Mouse (Mus musculus) embryonic facial prominence, embryonic 14.5 days (tissue): Measurements from ENCODE around the gene Gm20388. TPM values are rescaled to one million over a fixed set of nuclear protein-coding genes. Genes with fewer than 3 reads are reported as not detected.

ENCODE experiments used
- ATAC-seq: fragments of 200-750 bp; cut with Nextera tagmentation; 2 replicates; pipeline ENCODE4 v1.8.0; 2017; ENCODE audit warnings: low read depth, moderate number of reproducible peaks, moderate TSS enrichment
- DNase-seq: peaks from one replicate; pipeline ENCODE4 v3.0.0-alpha.2; 2015; ENCODE audit warnings: low spot score
- H3K27ac ChIP-seq: fragments of 300-500 bp; sonication (generic); replicated peaks from 2 replicates; pipeline ENCODE4 v1.5.1; 2014; ENCODE audit warnings: low read depth, mild to moderate bottlenecking, low read length, moderate library complexity
- H3K27me3 ChIP-seq: fragments of 300-500 bp; sonication (generic); replicated peaks from 2 replicates; pipeline ENCODE4 v1.6.1; 2014; ENCODE audit warnings: low read length; ENCODE audit not compliant: control insufficient read depth, insufficient read depth
- H3K36me3 ChIP-seq: fragments of 300-500 bp; sonication (generic); 2 replicates; pipeline ENCODE4 v1.6.1; 2014; ENCODE audit warnings: low read length, mixed read lengths; ENCODE audit not compliant: control insufficient read depth, insufficient read depth
- H3K4me1 ChIP-seq: fragments of 300-500 bp; sonication (generic); 2 replicates; pipeline ENCODE4 v1.6.1; 2014; ENCODE audit warnings: antibody characterized with exemption, low read length; ENCODE audit not compliant: control insufficient read depth, insufficient read depth
- H3K4me2 ChIP-seq: fragments of 300-500 bp; sonication (generic); 2 replicates; pipeline ENCODE4 v1.6.1; 2014; ENCODE audit warnings: low read depth, mild to moderate bottlenecking, low read length, moderate library complexity, mixed read lengths
- H3K4me3 ChIP-seq: fragments of 300-500 bp; sonication (generic); 2 replicates; pipeline ENCODE4 v1.5.1; 2014; ENCODE audit warnings: low read depth, mild to moderate bottlenecking, low read length
- H3K9ac ChIP-seq: fragments of 300-500 bp; sonication (generic); 2 replicates; pipeline ENCODE4 v1.6.1; 2014; ENCODE audit warnings: low read depth, mild to moderate bottlenecking, low read length, moderate library complexity, mixed read lengths
- H3K9me3 ChIP-seq: fragments of 300-500 bp; sonication (generic); 2 replicates; pipeline ENCODE4 v1.6.1; 2016; ENCODE audit warnings: low read length; ENCODE audit not compliant: control insufficient read depth
- WGBS: fragments of 180-500 bp; shearing (Covaris S2); extraction: QIAGEN DNeasy Blood & Tissue Kit; methylation state at CpG from one replicate; pipeline ENCODE4 v1.1.7; 2014; 5-methylcytosine and 5-hydroxymethylcytosine counted together
- polyA plus RNA-seq: library from polyadenylated mRNA; unstranded; fragments of >200 nt; fragmentation: Nextera tagmentation; extraction: Ambion mirVana; gene quantifications from 2 replicates; pipeline ENCODE4 v1.2.1, GENCODE M21; 2014

The Gm20388 gene
- polyA plus RNA-seq, 1 experiment from 2014 or later: not detected

DNA sequence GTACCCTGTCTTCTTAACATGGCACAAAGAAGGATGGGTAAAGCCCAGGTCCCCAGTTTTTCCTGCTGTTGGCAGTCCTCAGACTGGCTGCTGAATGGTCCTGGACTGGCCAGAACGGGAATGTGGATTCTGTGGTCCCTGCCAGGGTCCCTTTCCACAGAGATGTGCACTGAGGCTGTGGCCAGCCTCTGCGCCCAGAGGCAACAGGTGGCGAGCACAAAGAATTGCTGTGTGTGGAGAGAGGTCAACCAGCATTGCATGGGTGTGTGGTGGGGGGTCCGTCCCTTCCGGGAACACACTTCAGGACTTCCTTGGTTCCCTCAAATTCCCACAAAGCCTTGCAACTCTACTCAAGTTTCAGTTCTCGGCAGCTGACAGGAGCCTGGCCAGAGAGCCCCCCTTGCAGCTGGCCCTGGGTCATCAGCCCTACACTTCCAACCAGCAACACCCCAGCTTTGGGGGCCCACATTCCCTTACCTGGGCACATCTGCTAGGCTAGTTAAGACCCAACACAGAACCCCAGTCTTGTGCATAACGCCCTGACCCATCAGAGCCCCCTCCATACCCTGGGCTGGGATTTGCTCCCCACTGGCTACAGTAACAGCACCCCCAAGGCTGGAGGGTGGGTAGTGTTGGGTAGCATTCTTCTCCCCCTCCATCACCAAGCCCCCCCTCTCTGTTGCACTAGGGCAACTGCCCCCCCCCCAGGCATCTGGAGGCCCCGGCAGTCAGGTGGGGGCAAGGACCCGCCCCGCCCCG, 2938.7 kb downstream of the Gm20388 start:
- H3K36me3 ChIP-seq: no peaks in the 10 kb centered on the region
- H3K4me3 ChIP-seq: peak overlapping the region; percentile 30
- 40% methylated on average over 10 of the region's 11 CpGs for WGBS
- 0 out of 2 replicates have a peak overlapping the region, but pooled peaks have one; percentile 14 for H3K9ac ChIP-seq
- H3K27me3 ChIP-seq: no peaks in the 10 kb centered on the region
- H3K4me2 ChIP-seq: peak overlapping the region; percentile 26; the same call in 1 of the 2 replicates
- ATAC-seq (peak; percentile 10; the same call in 1 of the 2 replicates), DNase-seq (peak; percentile 59)
- peaks cover 15% of the 10 kb centered on the region for H3K4me1 ChIP-seq
- no peaks in the 10 kb centered on the region for H3K9me3 ChIP-seq
- H3K27ac ChIP-seq: peak overlapping the region; percentile 34

DNA sequence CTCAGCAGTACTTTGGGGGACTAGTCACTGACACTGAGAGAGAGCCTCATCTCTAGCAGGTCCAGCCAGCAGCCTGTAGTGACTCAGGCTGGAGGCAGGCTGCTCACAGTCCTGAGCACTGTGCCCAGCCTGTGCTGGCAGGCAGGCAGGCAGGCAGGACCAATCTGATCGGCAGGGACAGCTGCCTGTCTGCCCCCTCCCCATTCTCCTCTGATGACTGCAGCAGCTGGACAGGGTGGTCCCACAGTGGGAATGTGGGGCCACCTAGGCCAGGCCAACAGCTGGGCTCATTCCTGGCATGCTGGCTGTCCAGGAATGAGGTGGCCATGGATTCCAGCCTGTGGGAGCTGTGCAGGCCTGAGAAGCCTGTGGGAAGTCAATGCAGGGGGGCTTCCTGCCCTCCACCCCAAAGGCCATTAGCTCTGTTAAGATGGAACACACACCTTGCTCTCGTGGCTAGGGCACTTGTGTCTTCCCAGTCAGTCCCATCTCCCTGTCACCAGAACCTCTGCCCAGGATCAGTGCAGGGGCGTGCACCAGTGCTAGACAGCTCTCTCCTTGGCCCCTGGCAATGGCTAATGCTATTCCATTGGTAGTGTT, 2940.1 kb downstream of the Gm20388 start:
- no peaks in the 10 kb centered on the region for H3K27me3 ChIP-seq
- ATAC-seq: peak; percentile 67
- peaks cover 15% of the 10 kb centered on the region for H3K4me1 ChIP-seq
- no peak overlapping the region for H3K9ac ChIP-seq
- peak overlapping the region; percentile 18; the same call in 1 of the 2 replicates for H3K4me2 ChIP-seq
- H3K9me3 ChIP-seq: no peaks in the 10 kb centered on the region
- H3K4me3 ChIP-seq: no peak overlapping the region
- peak; percentile 82 for DNase-seq
- peak overlapping the region; percentile 34 for H3K27ac ChIP-seq
- WGBS: 75% methylated on average over 3 of the region's 3 CpGs
- H3K36me3 ChIP-seq: no peaks in the 10 kb centered on the region

DNA sequence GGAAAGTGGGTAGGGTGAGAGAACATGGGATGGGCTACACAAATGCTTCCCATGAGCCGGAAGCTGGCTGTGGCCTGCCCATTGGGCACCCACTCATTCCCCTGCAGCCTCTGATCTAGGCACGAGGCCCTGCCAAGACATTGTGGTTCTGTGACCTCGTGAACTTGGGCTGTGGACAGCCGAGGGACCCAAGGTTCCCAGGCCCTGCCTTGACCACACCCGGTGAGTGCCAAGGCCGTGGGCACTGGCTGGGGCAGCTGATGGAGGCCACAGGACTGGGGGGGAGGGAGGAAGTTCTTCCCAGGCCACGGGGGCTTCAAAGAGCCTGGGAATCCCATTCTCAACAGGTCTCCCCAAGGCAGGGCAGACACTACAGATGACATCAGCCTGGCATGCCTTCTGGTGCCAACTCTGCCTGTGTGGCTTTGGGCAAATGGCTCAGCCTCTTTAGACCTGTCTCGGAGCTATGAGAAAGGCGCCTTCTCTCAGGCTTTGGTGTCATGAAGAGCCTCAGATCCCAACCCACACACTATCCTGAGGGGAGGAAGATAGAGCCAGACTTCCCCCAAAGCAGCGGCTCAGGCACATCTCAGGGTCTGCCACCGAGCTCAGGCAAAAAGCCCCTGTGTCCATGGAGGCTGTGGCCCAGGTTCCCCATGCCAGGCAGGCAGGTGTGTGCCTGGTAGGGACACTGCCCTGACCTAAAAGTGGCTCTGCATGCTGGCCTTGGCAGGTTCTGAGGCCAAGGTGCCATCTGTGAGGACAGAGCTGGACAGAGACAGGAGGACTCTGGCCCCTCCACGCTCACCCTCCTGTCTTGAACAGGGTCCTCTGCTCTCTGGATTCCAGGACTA, 2941.3 kb downstream of the Gm20388 start:
- no peak for DNase-seq
- 72% methylated on average over 12 of the region's 12 CpGs for WGBS
- Histone ChIP-seq H3K27me3 (no peaks in the 10 kb centered on the region), H3K36me3 (no peaks in the 10 kb centered on the region), H3K9me3 (no peaks in the 10 kb centered on the region), H3K4me1 (peaks cover 15% of the 10 kb centered on the region), H3K9ac (no peak overlapping the region), H3K27ac (no peak overlapping the region), H3K4me2 (no peak overlapping the region), H3K4me3 (no peak overlapping the region)
- no peak for ATAC-seq

DNA sequence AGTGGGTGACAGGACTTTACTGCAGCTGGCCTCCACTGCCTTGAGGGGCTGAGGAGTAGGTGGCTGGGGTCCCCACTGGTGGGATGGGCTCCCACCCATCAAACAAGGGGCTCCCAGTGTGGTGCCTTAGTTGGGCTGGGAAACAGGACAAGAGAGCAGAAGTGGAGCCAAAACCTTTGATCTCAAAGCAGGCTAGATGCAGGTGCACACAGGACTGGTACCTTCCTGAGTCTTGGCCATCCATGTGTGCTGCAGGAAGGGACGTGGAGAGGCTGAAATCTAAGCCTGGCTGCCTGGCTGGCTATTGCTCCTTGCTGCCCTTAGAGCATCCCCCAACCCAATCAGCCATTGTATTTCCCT, 2941.9 kb downstream of the Gm20388 start:
- no peak for ATAC-seq
- H3K27ac ChIP-seq: no peak overlapping the region
- DNase-seq: no peak
- no peaks in the 10 kb centered on the region for H3K9me3 ChIP-seq
- H3K27me3 ChIP-seq: no peaks in the 10 kb centered on the region
- WGBS: 67% methylated on average over 1 of the region's 1 CpGs
- H3K4me3 ChIP-seq: no peak overlapping the region
- H3K4me1 ChIP-seq: peaks cover 15% of the 10 kb centered on the region
- H3K4me2 ChIP-seq: no peak overlapping the region
- H3K9ac ChIP-seq: no peak overlapping the region
- no peaks in the 10 kb centered on the region for H3K36me3 ChIP-seq

DNA sequence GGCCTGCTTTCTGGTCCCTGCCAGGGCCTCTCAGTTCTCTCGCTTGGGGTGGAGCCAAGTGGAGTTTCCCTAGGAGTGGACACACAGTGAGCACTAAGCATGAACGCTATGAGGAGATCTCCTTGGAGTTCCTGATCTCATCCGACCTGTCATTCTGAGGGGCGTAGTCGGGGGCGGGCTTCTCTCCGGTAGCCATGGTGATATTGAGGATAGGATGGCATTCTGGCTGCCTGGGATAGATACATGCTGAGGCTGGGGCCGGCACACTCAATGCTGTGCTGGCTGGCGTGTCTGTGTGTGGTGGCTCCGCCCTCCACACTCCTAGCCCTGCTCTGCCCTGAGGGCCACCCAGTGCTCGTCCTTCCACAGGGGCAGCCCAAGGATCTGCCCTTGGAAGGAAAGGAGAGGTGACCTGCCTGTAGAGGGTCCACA, 2942.7 kb downstream of the Gm20388 start:
- 19% methylated on average over 10 of the region's 11 CpGs for WGBS
- Histone ChIP-seq H3K36me3 (no peaks in the 10 kb centered on the region), H3K9me3 (no peaks in the 10 kb centered on the region), H3K4me3 (no peak overlapping the region), H3K9ac (no peak overlapping the region), H3K4me1 (peaks cover 11% of the 10 kb centered on the region), H3K27ac (no peak overlapping the region), H3K4me2 (no peak overlapping the region), H3K27me3 (no peaks in the 10 kb centered on the region)
- peak; percentile 31 for DNase-seq
- 0 out of 2 replicates have a peak, but pooled peaks have one; percentile 20 for ATAC-seq

DNA sequence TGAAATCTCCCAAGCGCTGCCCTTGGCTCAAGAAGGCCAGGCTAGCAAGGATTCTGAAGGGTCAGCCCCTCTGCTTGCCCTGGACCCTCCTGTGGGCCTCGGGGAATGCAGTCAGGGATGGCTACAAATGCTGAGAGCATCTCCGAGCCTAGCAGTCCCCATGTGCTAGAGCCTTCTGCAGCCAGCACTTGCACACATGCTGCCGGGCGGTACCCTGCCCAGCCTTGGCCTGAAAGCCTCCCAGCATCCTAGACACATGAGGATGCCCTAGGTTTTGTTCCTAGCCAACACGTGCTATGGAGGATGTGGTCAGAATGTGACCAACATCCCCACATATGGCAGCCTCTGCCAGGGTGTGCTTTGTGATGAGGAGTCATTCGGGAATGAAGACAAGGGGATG, 2943.7 kb downstream of the Gm20388 start:
- DNase-seq (no peak), ATAC-seq (no peak)
- Histone ChIP-seq H3K4me3 (no peak overlapping the region), H3K27ac (no peak overlapping the region), H3K9me3 (no peaks in the 10 kb centered on the region), H3K4me1 (peaks cover 11% of the 10 kb centered on the region; the same call in 1 of the 2 replicates), H3K9ac (no peak overlapping the region), H3K4me2 (no peak overlapping the region), H3K27me3 (no peaks in the 10 kb centered on the region), H3K36me3 (no peaks in the 10 kb centered on the region)
- 70% methylated on average over 7 of the region's 7 CpGs for WGBS

DNA sequence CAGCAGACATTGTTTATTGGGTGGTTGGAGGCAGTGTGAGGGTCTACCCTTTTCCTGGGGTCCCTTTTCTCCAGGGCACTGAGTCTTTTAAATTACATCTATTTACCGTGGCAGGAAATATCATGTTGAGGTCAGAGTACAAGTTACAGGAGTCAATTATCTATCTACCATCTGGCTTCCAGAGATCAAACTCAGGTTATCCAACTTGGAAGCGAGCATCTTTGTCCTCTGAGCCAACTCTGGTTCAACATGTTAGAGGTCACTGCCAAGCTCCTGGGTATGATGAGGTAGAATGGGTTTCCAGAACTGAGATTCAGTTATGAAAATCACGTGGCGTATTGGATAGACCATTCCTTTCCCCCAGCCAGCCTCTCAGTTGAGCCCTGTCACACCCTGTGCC, 2944.5 kb downstream of the Gm20388 start:
- ATAC-seq: no peak
- 60% methylated on average over 4 of the region's 4 CpGs for WGBS
- H3K36me3 ChIP-seq: no peaks in the 10 kb centered on the region

DNA sequence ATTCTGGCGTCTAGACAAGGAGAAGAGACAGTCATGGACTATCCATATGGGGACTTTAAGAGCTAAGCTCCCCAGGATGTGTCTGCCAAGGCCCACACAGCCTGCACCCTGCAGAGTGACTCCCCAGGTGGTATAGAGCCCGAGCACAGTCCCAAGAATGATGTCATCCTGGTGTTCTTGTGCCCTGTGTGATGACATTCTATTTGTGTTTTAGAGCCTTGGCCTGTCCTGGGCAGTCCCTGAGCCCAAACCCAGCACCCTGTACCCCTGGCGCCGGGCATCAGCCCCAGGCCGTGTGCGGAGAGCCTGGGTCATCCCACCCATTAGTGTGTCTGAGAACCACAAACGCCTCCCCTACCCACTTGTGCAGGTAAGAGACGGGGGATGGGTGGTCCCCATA, 2945.6 kb downstream of the Gm20388 start:
- H3K27ac ChIP-seq: no peak overlapping the region
- no peak overlapping the region for H3K9ac ChIP-seq
- no peaks in the 10 kb centered on the region for H3K27me3 ChIP-seq
- no peaks in the 10 kb centered on the region for H3K36me3 ChIP-seq
- DNase-seq: no peak
- ATAC-seq: no peak
- H3K4me1 ChIP-seq: peaks cover 11% of the 10 kb centered on the region; the same call in 1 of the 2 replicates
- 83% methylated on average over 8 of the region's 8 CpGs for WGBS
- no peak overlapping the region for H3K4me2 ChIP-seq
- H3K9me3 ChIP-seq: no peaks in the 10 kb centered on the region
- H3K4me3 ChIP-seq: no peak overlapping the region

More for the DNA sequence above, 2944.5 kb downstream of the Gm20388 start:
- no peak overlapping the region for H3K4me3 ChIP-seq
- H3K4me1 ChIP-seq: peaks cover 11% of the 10 kb centered on the region; the same call in 1 of the 2 replicates
- DNase-seq: no peak
- no peak overlapping the region for H3K9ac ChIP-seq
- H3K27me3 ChIP-seq: no peaks in the 10 kb centered on the region
- H3K9me3 ChIP-seq: no peaks in the 10 kb centered on the region
- no peak overlapping the region for H3K27ac ChIP-seq
- no peak overlapping the region for H3K4me2 ChIP-seq
